Mouse (Mus musculus) midbrain, embryonic 14.5 days (tissue): ENCODE results near the gene 1700113H08Rik. TPM values are rescaled to one million over a fixed set of nuclear protein-coding genes. Genes with fewer than 3 reads are reported as not detected.

Experiments
- ATAC-seq: fragments of 200-750 bp; cut with Nextera tagmentation; 2 replicates; pipeline ENCODE4 v1.8.0; 2017; ENCODE audit warnings: moderate number of reproducible peaks, moderate library complexity; ENCODE audit not compliant: low FRiP score, low TSS enrichment
- DNase-seq: peaks from one replicate; pipeline ENCODE4 v3.0.0-alpha.2; 2015
- H3K27ac ChIP-seq: fragments of 300-500 bp; sonication (generic); replicated peaks from 2 replicates; pipeline ENCODE4 v1.5.1; 2014; ENCODE audit warnings: mild to moderate bottlenecking, low read depth, low read length, moderate library complexity
- H3K27me3 ChIP-seq: fragments of 300-500 bp; sonication (generic); 2 replicates; pipeline ENCODE4 v1.6.1; 2014; ENCODE audit warnings: low read length, control low read depth, mixed read lengths; ENCODE audit not compliant: control insufficient read depth, insufficient read depth
- H3K36me3 ChIP-seq: fragments of 300-500 bp; sonication (generic); 2 replicates; pipeline ENCODE4 v1.6.1; 2014; ENCODE audit warnings: low read length, control low read depth; ENCODE audit not compliant: control insufficient read depth, insufficient read depth
- H3K4me1 ChIP-seq: fragments of 300-500 bp; sonication (generic); 2 replicates; pipeline ENCODE4 v1.6.1; 2014; ENCODE audit warnings: mild to moderate bottlenecking, antibody characterized with exemption, low read length, control low read depth; ENCODE audit not compliant: control insufficient read depth, insufficient read depth
- H3K4me2 ChIP-seq: fragments of 300-500 bp; sonication (generic); 2 replicates; pipeline ENCODE4 v1.6.1; 2014; ENCODE audit warnings: mild to moderate bottlenecking, low read length, moderate library complexity
- H3K4me3 ChIP-seq: fragments of 300-500 bp; sonication (generic); replicated peaks from 2 replicates; pipeline ENCODE4 v1.5.1; 2014; ENCODE audit warnings: low read depth, low read length
- H3K9ac ChIP-seq: fragments of 300-500 bp; sonication (generic); replicated peaks from 2 replicates; pipeline ENCODE4 v1.6.1; 2014; ENCODE audit warnings: mild to moderate bottlenecking, low read length, moderate library complexity
- H3K9me3 ChIP-seq: fragments of 300-500 bp; sonication (generic); 2 replicates; pipeline ENCODE4 v1.6.1; 2016; ENCODE audit warnings: low read length, control low read depth, mixed read lengths; ENCODE audit not compliant: control insufficient read depth
- WGBS: fragments of 180-500 bp; shearing (Covaris S2); extraction: QIAGEN DNeasy Blood & Tissue Kit; methylation state at CpG from one replicate; pipeline ENCODE4 v1.1.7; 2014; 5-methylcytosine and 5-hydroxymethylcytosine counted together
- polyA plus RNA-seq: library from polyadenylated mRNA; unstranded; fragments of >200 nt; fragmentation: Nextera tagmentation; extraction: Ambion mirVana; gene quantifications from 2 replicates; pipeline ENCODE4 v1.2.1, GENCODE M21; 2014

1700113H08Rik gene
- polyA plus RNA-seq, 1 experiment from 2014 or later: 0.37 TPM

- H3K4me1 ChIP-seq: peaks cover 12% of the 10 kb centered on the region; the same call in 1 of the 2 replicates
- H3K27me3 ChIP-seq: no peaks in the 10 kb centered on the region
- no peak overlapping the region for H3K4me3 ChIP-seq
- no peak overlapping the region for H3K9ac ChIP-seq
- ATAC-seq: no peak
- H3K27ac ChIP-seq: no peak overlapping the region
- DNase-seq: peak; percentile 26
- H3K36me3 ChIP-seq: no peaks in the 10 kb centered on the region
- no peaks in the 10 kb centered on the region for H3K9me3 ChIP-seq
- H3K4me2 ChIP-seq: no peak overlapping the region
- 82% methylated on average over 10 of the region's 10 CpGs for whole genome bisulfite sequencing
These were observed 10.8 kb upstream of the 1700113H08Rik start for GRCm38 (mm10) chr10:87046931-87047468.

DNA sequence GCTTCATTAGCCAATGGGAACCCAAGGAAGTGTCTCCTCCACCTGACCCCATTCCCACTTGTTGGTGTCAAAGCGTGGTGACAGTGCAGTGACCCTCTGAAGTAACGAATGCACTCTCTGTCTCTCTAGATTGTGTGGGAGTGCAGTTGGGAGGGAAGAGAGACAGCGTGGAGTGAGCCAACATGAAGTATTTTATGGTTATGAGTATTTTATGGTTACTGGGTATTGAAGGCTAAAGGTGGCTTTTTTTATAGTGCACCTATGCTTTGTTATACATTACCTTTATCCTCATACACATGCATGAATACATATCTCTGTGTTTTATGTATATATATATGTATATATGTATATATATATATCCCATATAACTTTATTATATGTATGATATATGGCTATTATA, 8.7 kb upstream of the 1700113H08Rik start:
- Histone ChIP-seq H3K9ac (no peak overlapping the region), H3K36me3 (no peaks in the 10 kb centered on the region), H3K4me1 (peaks cover 12% of the 10 kb centered on the region; the same call in 1 of the 2 replicates), H3K4me3 (no peak overlapping the region), H3K27ac (no peak overlapping the region), H3K9me3 (no peaks in the 10 kb centered on the region), H3K4me2 (no peak overlapping the region), H3K27me3 (no peaks in the 10 kb centered on the region)
- ATAC-seq (no peak), DNase-seq (no peak)
- WGBS: 80% methylated on average over 3 of the region's 3 CpGs

- no peak for DNase-seq
- no peaks in the 10 kb centered on the region for H3K9me3 ChIP-seq
- ATAC-seq: no peak
- H3K36me3 ChIP-seq: no peaks in the 10 kb centered on the region
- H3K4me2 ChIP-seq: no peak overlapping the region
- H3K9ac ChIP-seq: no peak overlapping the region
- no peak overlapping the region for H3K4me3 ChIP-seq
- H3K4me1 ChIP-seq: peaks cover 2% of the 10 kb centered on the region; the same call in 1 of the 2 replicates
- H3K27me3 ChIP-seq: no peaks in the 10 kb centered on the region
- 69% methylated on average over 4 of the region's 4 CpGs for WGBS
- no peak overlapping the region for H3K27ac ChIP-seq
These were observed 6.1 kb upstream of the 1700113H08Rik start for GRCm38 (mm10) chr10:87051714-87052113.

DNA sequence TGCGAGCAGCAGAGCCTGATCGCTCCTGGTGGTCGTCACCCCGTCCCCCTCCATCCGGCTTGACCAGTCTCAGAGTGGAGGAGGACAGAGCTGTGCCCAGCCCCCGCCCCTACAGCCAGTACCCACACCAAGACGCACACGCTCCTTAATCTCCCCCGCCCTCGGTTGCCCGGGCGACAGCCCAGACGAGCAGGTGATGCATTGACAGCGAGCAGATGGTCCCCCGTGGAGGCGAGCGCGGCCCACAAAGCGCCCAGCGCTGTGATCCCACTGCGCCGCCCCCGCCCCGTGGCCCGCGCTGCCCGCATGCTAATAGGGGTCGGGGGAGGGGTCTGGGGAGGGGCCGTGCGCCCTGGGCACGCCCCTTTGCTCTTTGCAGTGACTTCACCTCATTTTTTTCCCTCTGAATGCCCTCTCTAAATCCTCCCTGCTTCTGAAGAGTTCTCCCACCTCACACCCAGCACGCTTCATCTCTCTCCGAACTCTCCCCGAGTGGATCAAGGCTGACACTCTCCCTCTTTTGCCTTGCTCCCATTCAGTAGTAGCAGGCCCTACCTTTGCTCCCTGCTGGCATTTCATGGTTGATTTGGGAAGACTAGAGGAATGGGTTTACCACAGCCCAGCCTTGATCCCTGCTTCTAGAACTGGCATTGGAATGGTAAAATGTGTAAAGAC, 543 bp downstream of the 1700113H08Rik start:
- H3K36me3 ChIP-seq: no peaks in the 10 kb centered on the region
- peak overlapping the region; percentile 90 for H3K27ac ChIP-seq
- H3K4me1 ChIP-seq: peaks cover 15% of the 10 kb centered on the region
- no peaks in the 10 kb centered on the region for H3K27me3 ChIP-seq
- ATAC-seq (peak; percentile 95), DNase-seq (peak; percentile 92)
- under 1% methylated on average over 28 of the region's 34 CpGs for WGBS
- H3K9me3 ChIP-seq: no peaks in the 10 kb centered on the region
- H3K4me3 ChIP-seq: peak overlapping the region; percentile 42
- peak overlapping the region; percentile 71 for H3K4me2 ChIP-seq
- H3K9ac ChIP-seq: peak overlapping the region; percentile 62

- DNase-seq (peak; percentile 63), ATAC-seq (peak; percentile 51)
- Histone ChIP-seq H3K27me3 (no peaks in the 10 kb centered on the region), H3K9ac (peak overlapping the region; percentile 62; the same call in 1 of the 2 replicates), H3K27ac (peak overlapping the region; percentile 90), H3K9me3 (no peaks in the 10 kb centered on the region), H3K4me1 (peaks cover 15% of the 10 kb centered on the region), H3K4me2 (peak overlapping the region; percentile 71), H3K4me3 (peak overlapping the region; percentile 42), H3K36me3 (no peaks in the 10 kb centered on the region)
- WGBS: 3% methylated on average over 9 of the region's 9 CpGs
These were observed 1.1 kb downstream of the 1700113H08Rik start for GRCm38 (mm10) chr10:87058926-87059325.

DNA sequence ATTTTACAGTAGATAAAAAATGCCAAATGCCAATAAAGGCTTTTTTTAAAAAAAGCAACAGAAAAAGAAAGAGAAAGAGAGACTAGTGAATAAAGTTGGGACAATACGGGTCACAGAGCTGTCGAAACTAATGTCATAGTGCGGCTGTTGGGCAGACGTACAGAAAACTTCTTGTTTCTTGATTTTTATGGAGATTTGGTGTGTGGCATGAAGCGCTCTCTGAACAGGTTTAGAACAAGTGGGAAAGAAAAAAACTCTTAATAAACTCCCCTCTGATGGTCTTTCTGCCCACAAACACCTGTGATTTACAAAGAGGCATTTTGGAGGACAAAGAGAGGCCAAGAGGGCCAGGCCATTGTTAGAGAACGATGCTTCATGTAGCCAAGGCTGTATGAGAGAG, 1.6 kb downstream of the 1700113H08Rik start:
- DNase-seq (peak; percentile 45), ATAC-seq (no peak)
- H3K27ac ChIP-seq: no peak overlapping the region
- no peaks in the 10 kb centered on the region for H3K9me3 ChIP-seq
- 12% methylated on average over 6 of the region's 6 CpGs for WGBS
- H3K9ac ChIP-seq: no peak overlapping the region
- no peak overlapping the region for H3K4me3 ChIP-seq
- no peaks in the 10 kb centered on the region for H3K36me3 ChIP-seq
- H3K27me3 ChIP-seq: no peaks in the 10 kb centered on the region
- H3K4me1 ChIP-seq: peaks cover 15% of the 10 kb centered on the region
- no peak overlapping the region for H3K4me2 ChIP-seq

- no peaks in the 10 kb centered on the region for H3K9me3 ChIP-seq
- 90% methylated on average over 6 of the region's 6 CpGs for WGBS
- no peak overlapping the region for H3K9ac ChIP-seq
- no peak overlapping the region for H3K27ac ChIP-seq
- no peaks in the 10 kb centered on the region for H3K27me3 ChIP-seq
- no peaks in the 10 kb centered on the region for H3K36me3 ChIP-seq
- no peak for ATAC-seq
- H3K4me2 ChIP-seq: no peak overlapping the region
- H3K4me1 ChIP-seq: no peaks in the 10 kb centered on the region
- DNase-seq: no peak
- H3K4me3 ChIP-seq: no peak overlapping the region
These were observed 26.4 kb downstream of the 1700113H08Rik start for GRCm38 (mm10) chr10:87084236-87084635.

DNA sequence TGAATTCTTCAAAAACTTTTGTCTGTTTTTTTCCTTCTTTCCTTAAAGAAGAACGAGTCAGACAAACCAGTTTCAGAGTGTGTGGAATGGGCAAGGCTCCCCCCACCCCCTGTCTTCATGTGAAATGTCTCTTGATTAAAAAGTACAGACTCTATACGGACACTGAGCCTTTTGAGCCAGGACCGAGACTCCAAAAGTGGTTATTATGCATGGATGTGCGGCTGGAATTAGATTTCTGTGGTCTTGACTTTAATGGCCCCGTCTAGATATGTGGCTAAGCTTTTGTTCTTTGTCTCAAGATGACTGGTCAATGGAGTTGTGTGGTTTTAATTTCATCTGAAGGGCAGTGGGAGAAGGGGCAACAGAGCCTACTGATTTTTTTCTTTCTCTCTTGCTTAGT, 29.8 kb downstream of the 1700113H08Rik start:
- H3K4me1 ChIP-seq: no peaks in the 10 kb centered on the region
- DNase-seq (no peak), ATAC-seq (no peak)
- no peaks in the 10 kb centered on the region for H3K9me3 ChIP-seq
- no peaks in the 10 kb centered on the region for H3K27me3 ChIP-seq
- no peak overlapping the region for H3K27ac ChIP-seq
- H3K36me3 ChIP-seq: no peaks in the 10 kb centered on the region
- H3K4me2 ChIP-seq: no peak overlapping the region
- 43% methylated on average over 5 of the region's 5 CpGs for WGBS
- no peak overlapping the region for H3K4me3 ChIP-seq
- H3K9ac ChIP-seq: no peak overlapping the region

DNA sequence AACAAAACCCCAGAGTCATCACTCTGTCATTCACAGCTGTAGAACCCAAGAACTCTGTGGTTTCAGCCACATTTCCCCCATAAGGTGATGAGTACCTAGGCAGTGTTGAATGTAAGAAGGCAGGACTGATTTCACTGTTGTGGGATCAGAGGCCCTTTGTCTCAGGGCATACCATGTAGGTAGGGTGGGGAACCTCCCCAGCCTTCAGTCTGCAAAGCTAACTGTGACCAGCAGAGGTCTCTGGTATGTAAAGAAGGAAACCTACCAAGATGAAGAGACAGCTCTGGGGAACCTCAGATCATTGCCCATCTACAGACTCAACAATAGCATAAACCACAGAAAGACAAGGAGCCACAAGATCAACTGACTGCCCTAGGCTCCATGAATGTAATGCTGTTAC, 36.4 kb downstream of the 1700113H08Rik start:
- H3K4me3 ChIP-seq: no peak overlapping the region
- H3K9me3 ChIP-seq: no peaks in the 10 kb centered on the region
- no peaks in the 10 kb centered on the region for H3K36me3 ChIP-seq
- H3K4me2 ChIP-seq: no peak overlapping the region
- no peaks in the 10 kb centered on the region for H3K27me3 ChIP-seq
- H3K27ac ChIP-seq: no peak overlapping the region
- DNase-seq: peak; percentile 62
- H3K9ac ChIP-seq: no peak overlapping the region
- ATAC-seq: no peak
- no peaks in the 10 kb centered on the region for H3K4me1 ChIP-seq
